Mouse (Mus musculus) gastrocnemius, postnatal 25 days (tissue): ENCODE results near the gene Map1s. TPM values are rescaled to one million over a fixed set of nuclear protein-coding genes. Genes with fewer than 3 reads are reported as not detected.

Experiments
- DNase-seq: peaks from one replicate; pipeline ENCODE4 v3.0.0; 2022
- microRNA-seq, 2 experiments: library from miRNA; unstranded; fragments of <30 nt; microRNA quantifications; one replicate each; pipeline ENCODE4 v1.2.0; 2021; ENCODE audit warnings: borderline replicate concordance in 2 of 2
- total RNA-seq, 2 experiments: library from RNA; stranded (reverse); gene quantifications; 1 replicate in 1 of 2; 2 replicates in 1 of 2; pipeline ENCODE4 v1.2.3; 2021

Gene Map1s
- total RNA-seq, 2 experiments from 2014 or later: 11.6 to 11.7 TPM

DNA sequence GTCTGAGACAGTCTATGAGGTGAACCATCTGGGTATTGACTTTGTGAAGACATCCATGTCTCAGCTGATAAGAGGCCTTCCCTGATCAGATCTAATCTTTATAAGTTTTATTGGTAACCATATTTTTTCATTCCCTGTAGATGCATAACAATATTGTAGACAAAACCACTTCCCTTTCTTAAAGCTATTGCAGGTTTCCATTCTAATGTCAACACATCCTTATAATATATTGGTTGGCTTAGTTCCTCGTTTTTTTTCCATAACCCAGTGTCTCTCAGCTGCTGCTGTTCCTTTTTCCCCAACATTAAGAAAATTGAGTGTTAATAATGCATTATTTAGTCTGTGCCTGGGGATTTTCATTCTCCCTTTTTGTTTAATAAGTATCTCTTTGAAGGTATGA, 37.5 kb downstream of the Map1s start:
- DNase-seq: no peak

DNA sequence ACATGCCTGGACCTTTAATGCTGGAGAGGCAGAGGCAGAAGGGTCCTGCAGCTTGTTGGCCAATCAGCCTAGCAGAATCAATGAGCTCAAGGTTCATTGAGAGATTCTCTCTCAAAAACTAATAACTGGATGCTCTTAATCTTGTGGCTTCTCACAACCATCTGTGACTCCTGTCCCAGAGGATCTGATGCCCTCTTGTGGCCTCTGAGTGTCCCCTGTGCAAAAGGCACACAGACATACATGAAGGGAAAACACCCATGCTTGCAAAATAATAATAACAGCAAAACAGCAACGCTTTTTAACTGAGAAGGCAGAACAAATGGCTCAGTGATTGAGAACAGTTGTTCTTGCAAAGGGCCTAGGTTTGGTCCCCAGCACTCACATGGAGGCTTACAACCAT, 44.1 kb downstream of the Map1s start:
- no peak for DNase-seq

DNA sequence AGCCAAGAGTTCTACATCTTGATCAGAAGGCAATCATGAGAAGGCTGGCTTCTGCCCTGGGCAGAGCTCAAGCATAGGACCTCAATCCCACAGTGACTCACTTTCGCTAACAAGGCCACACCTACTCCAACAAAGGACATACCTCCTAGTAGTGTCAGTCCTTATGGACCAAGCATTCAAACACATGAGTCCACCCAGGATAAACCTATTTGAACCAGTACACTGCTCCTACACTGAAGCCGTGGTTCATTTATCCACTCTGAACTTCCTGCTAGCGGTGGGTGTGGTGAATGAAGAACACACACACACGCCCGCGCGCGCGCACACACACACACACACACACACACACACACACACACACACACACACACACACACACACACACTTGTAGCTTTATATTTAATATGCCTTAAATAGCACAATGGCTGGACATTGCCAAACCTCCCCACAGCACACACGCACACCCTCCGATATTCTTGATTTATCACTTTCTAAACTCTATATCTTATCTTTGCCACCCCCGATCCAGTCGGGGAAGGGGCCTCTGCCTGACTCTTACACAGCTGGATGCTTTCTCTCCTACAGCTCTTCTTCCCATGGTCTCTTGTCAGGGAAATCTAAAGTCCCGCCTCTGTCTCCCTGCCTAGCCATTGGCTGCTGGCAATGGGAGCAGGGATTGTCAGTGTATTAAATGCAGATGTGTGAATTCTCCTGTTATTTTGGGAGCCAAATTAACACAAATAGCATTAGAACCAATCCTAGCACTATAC, 55.2 kb downstream of the Map1s start:
- DNase-seq: no peak

DNA sequence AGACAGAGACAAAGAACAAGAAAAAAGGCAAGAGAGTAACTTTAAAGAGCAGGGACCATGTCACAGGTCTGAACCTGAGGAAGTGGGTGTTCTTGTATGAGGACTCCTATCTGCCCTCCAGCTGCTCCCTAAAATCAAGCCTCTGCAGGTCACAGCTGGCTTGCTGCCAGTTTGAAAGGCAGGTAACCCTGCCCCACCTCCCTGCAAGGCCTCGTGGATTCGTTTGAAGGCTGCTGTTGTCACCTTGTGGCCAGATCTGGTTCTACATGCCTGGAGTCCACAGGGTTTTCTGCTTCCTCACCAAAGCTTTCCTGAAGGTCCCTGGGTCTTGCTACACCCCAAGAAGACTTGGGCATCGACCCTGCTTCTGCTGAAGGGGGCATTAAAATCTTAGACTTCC, 58.4 kb downstream of the Map1s start:
- peak; percentile 5 for DNase-seq

DNA sequence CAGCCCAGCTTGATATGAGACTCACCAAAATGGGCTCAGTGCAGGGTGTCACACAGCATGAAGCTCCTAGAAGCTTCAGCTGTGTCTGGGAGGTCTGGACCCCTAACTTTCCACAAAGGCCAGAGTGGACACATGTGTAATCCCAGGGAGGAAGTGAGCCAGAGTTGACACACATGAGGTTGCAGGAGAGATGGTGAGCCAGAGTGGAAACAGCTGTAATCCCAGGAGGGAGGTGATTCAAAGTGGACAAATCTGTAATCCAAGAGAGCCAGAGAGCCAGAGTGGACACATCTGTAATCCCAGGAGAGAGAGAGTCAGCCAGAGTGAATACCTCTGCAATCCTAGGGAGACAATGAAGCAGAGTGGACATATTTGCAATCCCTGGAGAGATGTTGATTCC, 59.1 kb downstream of the Map1s start:
- peak; percentile 7 for DNase-seq

Small RNAs within 50 kb of the gene (microRNA-seq; reads per million reads assigned to microRNA genes)
- gene Mir1969 (1.3 to 2.2 reads per million in 2 experiments), gene Mir7067 (0 reads per million in 2 experiments)

Other genes with a start within 250 kb of the Map1s start
- gene Pgpep1, start 245.5 kb upstream of the Map1s start, total RNA-seq: 10 to 100 TPM; 18.6 to 22.6 TPM
- gene Lsm4, start 232.7 kb upstream of the Map1s start, total RNA-seq: 10 to 100 TPM; 57.7 to 66.0 TPM
- 10 to 100 TPM; 54.5 to 68.6 TPM for gene Jund, start 207.0 kb upstream of the Map1s start, total RNA-seq
- gene Iqcn, start 202.5 kb upstream of the Map1s start, total RNA-seq: not detected
- not detected for gene Gm3336, start 187.4 kb upstream of the Map1s start, total RNA-seq
- 1 to 10 TPM; 1.6 to 2.3 TPM for gene Pde4c, start 182.2 kb upstream of the Map1s start, total RNA-seq
- 10 to 100 TPM; 40.0 to 40.4 TPM for gene Rab3a, start 151.3 kb upstream of the Map1s start, total RNA-seq
- 10 to 100 TPM; 19.6 to 25.6 TPM for gene Mpv17l2, start 145.0 kb upstream of the Map1s start, total RNA-seq
- gene Pik3r2, start 129.2 kb upstream of the Map1s start, total RNA-seq: 10 to 100 TPM; 13.1 to 18.7 TPM
- gene Mast3, start 100.9 kb upstream of the Map1s start, total RNA-seq: 1 to 10 TPM; 2.4 to 3.4 TPM
- gene Il12rb1, start 97.5 kb upstream of the Map1s start, total RNA-seq: not detected
- gene Arrdc2, start 66.2 kb upstream of the Map1s start, total RNA-seq: 10 to 100 TPM; 21.7 to 39.3 TPM
- 10 to 100 TPM; 11.8 to 14.4 TPM for gene Kcnn1, start 42.7 kb upstream of the Map1s start, total RNA-seq
- 10 to 100 TPM; 58.3 to 58.8 TPM for gene Ccdc124, start 32.0 kb upstream of the Map1s start, total RNA-seq
- not detected for gene Slc5a5, start 13.2 kb upstream of the Map1s start, total RNA-seq
- gene Rpl18a, start 8.5 kb upstream of the Map1s start, total RNA-seq: 100 to 1,000 TPM; 829 to 878 TPM